ENCODE assay signal across 12 mouse cellular contexts in genomic region chr2:33552672-33553071, GRCm38 (mm10).
DNase-seq lines count a peak whose midpoint lies in the region; ATAC-seq and TF ChIP-seq lines count a peak whose summit lies in the region.
"Had no signal": no experiment of that assay in that cellular context is flagged by ENCODE, and none has a peak within 500 bp of the region (broad histone marks: within the 10 kb centered on the region; RNA-seq: fewer than 3 reads in every experiment).

No protein-coding gene starts in this region.

- H3K4me3 ChIP-seq in liver, postnatal 0 days (ENCODE audit: low read depth, low read length), result no peak overlapping the region
- no peak overlapping the region for H3K4me3 ChIP-seq in liver, embryonic 12.5 days
- no peak overlapping the region for H3K4me3 ChIP-seq in MEL (ENCODE audit: control insufficient read depth in 1 of 2, insufficient read depth in 1 of 2, low read depth in 2 of 2, low read length in 2 of 2)
- H3K4me3 ChIP-seq: hindbrain, embryonic 15.5 days had no signal

- no peaks in the 10 kb centered on the region for H3K4me1 ChIP-seq in liver, postnatal 0 days (ENCODE audit: insufficient read depth)
- H3K4me1 ChIP-seq in liver, embryonic 12.5 days, result no peaks in the 10 kb centered on the region
- no peaks in the 10 kb centered on the region for H3K4me1 ChIP-seq in MEL (ENCODE audit: control insufficient read depth in 1 of 2, insufficient read depth in 2 of 2, low read length in 2 of 2)
- H3K4me1 ChIP-seq: hindbrain, embryonic 15.5 days had no signal

- H3K9ac ChIP-seq in liver, postnatal 0 days (replicated peaks), result no peak overlapping the region
- H3K9ac ChIP-seq in liver, embryonic 12.5 days, result no peak overlapping the region
- no peak overlapping the region for H3K9ac ChIP-seq in MEL (ENCODE audit: control insufficient read depth, low read depth, low read length, poor library complexity, severe bottlenecking)
- H3K9ac ChIP-seq: hindbrain, embryonic 15.5 days had no signal

- 48% methylated on average over 5 of the region's 5 CpGs for WGBS in liver, postnatal 0 days (ENCODE audit: insufficient replicate concordance)
- WGBS in liver, embryonic 12.5 days (ENCODE audit: insufficient replicate concordance), result 39% methylated on average over 5 of the region's 5 CpGs

- no peak for TF ChIP-seq POLR2A in MEL (IDR thresholded peaks at IDR 0.05; ENCODE audit: control insufficient read depth in 1 of 2, insufficient read depth in 1 of 2, low read depth in 1 of 2, low read length in 2 of 2, poor library complexity in 1 of 2)

- H3K9me3 ChIP-seq in liver, postnatal 0 days (ENCODE audit: low read length), result no peaks in the 10 kb centered on the region
- H3K9me3 ChIP-seq in liver, embryonic 12.5 days (replicated peaks), result no peaks in the 10 kb centered on the region
- no peaks in the 10 kb centered on the region for H3K9me3 ChIP-seq in MEL (replicated peaks; ENCODE audit: insufficient read depth, low read length)
- H3K9me3 ChIP-seq: hindbrain, embryonic 15.5 days had no signal

- DNase-seq in cerebellum, postnatal 10 days, result peak; percentile 23 to 40
- no peak for DNase-seq in cerebellum, adult 11 months
- no peak for DNase-seq in liver, postnatal 0 days
- peak; percentile 34 for DNase-seq in MEL (ENCODE audit: low read depth, low spot score)
- peak; percentile 40 for DNase-seq in mesoderm, embryonic 11.5 days (ENCODE audit: low read depth, low spot score)
- DNase-seq in frontal cortex, postnatal 14 days (ENCODE audit: low spot score in 2 of 2), result no peak
- no peak for DNase-seq in spleen, adult 12 weeks (ENCODE audit: low spot score)
- DNase-seq: gastrocnemius, postnatal 10 days; kidney, postnatal 10 days; lung, postnatal 4 days had no signal

- TF ChIP-seq EP300 in liver, postnatal 0 days (IDR thresholded peaks at IDR 0.05; ENCODE audit: low read depth), result no peak
- TF ChIP-seq EP300 in MEL (IDR thresholded peaks at IDR 0.05; ENCODE audit: low read depth in 1 of 2, low read length in 2 of 2), result no peak

- TF ChIP-seq CTCF in liver, postnatal 0 days (IDR thresholded peaks at IDR 0.05; ENCODE audit: low read depth), result peak; percentile 44
- peak; percentile 39 to 66 (median 44); a peak in 5 of 6 replicates for TF ChIP-seq CTCF in MEL (IDR thresholded peaks at IDR 0.05 in 2 of 3, conservative IDR thresholded peaks at IDR 0.05 in 1 of 3; ENCODE audit: control insufficient read depth in 1 of 3, insufficient read depth in 1 of 3, low read depth in 2 of 3, low read length in 3 of 3, poor library complexity in 1 of 3, severe bottlenecking in 1 of 3)

- no peaks in the 10 kb centered on the region for H3K79me2 ChIP-seq in MEL (ENCODE audit: control insufficient read depth, insufficient read depth, low read length, poor library complexity)

- no peak overlapping the region for H3K4me2 ChIP-seq in liver, postnatal 0 days (ENCODE audit: low read depth, low read length)
- H3K4me2 ChIP-seq in liver, embryonic 12.5 days, result no peak overlapping the region
- H3K4me2 ChIP-seq: hindbrain, embryonic 15.5 days had no signal

- no peak overlapping the region for H3K27ac ChIP-seq in liver, postnatal 0 days (ENCODE audit: low read depth)
- H3K27ac ChIP-seq in liver, embryonic 12.5 days, result no peak overlapping the region
- H3K27ac ChIP-seq in MEL (ENCODE audit: control insufficient read depth, low read depth, low read length), result no peak overlapping the region
- H3K27ac ChIP-seq: hindbrain, embryonic 15.5 days had no signal

- no peaks in the 10 kb centered on the region for H3K36me3 ChIP-seq in liver, postnatal 0 days (replicated peaks; ENCODE audit: insufficient read depth, low read length)
- H3K36me3 ChIP-seq in liver, embryonic 12.5 days, result no peaks in the 10 kb centered on the region
- H3K36me3 ChIP-seq in MEL (ENCODE audit: control insufficient read depth in 1 of 2, insufficient read depth in 2 of 2, low read length in 2 of 2), result no peaks in the 10 kb centered on the region
- H3K36me3 ChIP-seq: hindbrain, embryonic 15.5 days had no signal

- TF ChIP-seq RAD21 in MEL (IDR thresholded peaks at IDR 0.05; ENCODE audit: low read depth, low read length), result no peak

- no peak for ATAC-seq in liver, postnatal 0 days
- ATAC-seq in liver, embryonic 12.5 days, result no peak

- H3K27me3 ChIP-seq in liver, postnatal 0 days (ENCODE audit: insufficient read depth, low read length), result no peaks in the 10 kb centered on the region
- peaks cover 18% of the 10 kb centered on the region for H3K27me3 ChIP-seq in liver, embryonic 12.5 days (replicated peaks)
- peaks cover 0 to 3% of the 10 kb centered on the region in 2 experiments; a peak in 1 of 4 replicates for H3K27me3 ChIP-seq in MEL (ENCODE audit: control insufficient read depth in 1 of 2, insufficient read depth in 2 of 2, low read length in 2 of 2)
- H3K27me3 ChIP-seq: hindbrain, embryonic 15.5 days had no signal

TF ChIP-seq in MEL, 35 proteins besides CTCF, POLR2A, EP300 and RAD21:
- TF ChIP-seq E2F4 (IDR thresholded peaks at IDR 0.05; ENCODE audit: borderline replicate concordance, low read depth, low read length) (no peak), POLR2AphosphoS5 (IDR thresholded peaks at IDR 0.05; ENCODE audit: borderline replicate concordance, low read depth, low read length) (no peak), BHLHE40 (IDR thresholded peaks at IDR 0.05; ENCODE audit: borderline replicate concordance, low read depth, low read length) (no peak), MEF2A (IDR thresholded peaks at IDR 0.05; ENCODE audit: extremely low read depth, insufficient replicate concordance, low read depth, low read length, poor library complexity, severe bottlenecking) (no peak), MYB (IDR thresholded peaks at IDR 0.05; ENCODE audit: low read depth, low read length) (no peak), HCFC1 (IDR thresholded peaks at IDR 0.05; ENCODE audit: low read depth, low read length) (no peak), KAT2A (conservative IDR thresholded peaks at IDR 0.05; ENCODE audit: low read depth, low read length) (no peak), ZNF384 (IDR thresholded peaks at IDR 0.05; ENCODE audit: low read depth, low read length) (no peak), NELFE (IDR thresholded peaks at IDR 0.05; ENCODE audit: low read depth, low read length) (no peak), SMC3 (IDR thresholded peaks at IDR 0.05; ENCODE audit: low read depth, low read length) (no peak), ZMIZ1 (IDR thresholded peaks at IDR 0.05; ENCODE audit: low read depth, low read length) (no peak), TAL1 (IDR thresholded peaks at IDR 0.05; ENCODE audit: low read length) (no peak), MYC (IDR thresholded peaks at IDR 0.05; ENCODE audit: low read depth, low read length) (no peak), USF2 (IDR thresholded peaks at IDR 0.05; ENCODE audit: borderline replicate concordance in 1 of 2, insufficient read depth in 1 of 2, low read depth in 1 of 2, low read length in 2 of 2) (no peak), TBP (IDR thresholded peaks at IDR 0.05; ENCODE audit: low read depth, low read length) (no peak)
TF ChIP-seq in MEL: peak in this region for 0.

Comparison
In these comparisons a context has a peak if more than half of its experiments do, and no peak if none do; other contexts are left out.
1. DNase-seq: peak in cerebellum, postnatal 10 days (2 of 2), MEL (single experiment) and mesoderm, embryonic 11.5 days (single experiment); none in cerebellum, adult 11 months (single experiment), liver, postnatal 0 days (single experiment), frontal cortex, postnatal 14 days (0 of 2) and spleen, adult 12 weeks (single experiment).